Mouse (Mus musculus) cerebellum, postnatal 25 days (tissue): ENCODE results near the gene Tab3.

ENCODE experiments used
- DNase-seq, 2 experiments: peaks; one replicate each; pipeline ENCODE4 v3.0.0; 2021; ENCODE audit warnings: mixed read lengths in 2 of 2

Tab3 gene

GRCm38 (mm10) chrX:85573532-85574181, at the start of gene Tab3:
Gene Tab3, plus strand, starts transcription at chrX:85574022.
- peak; percentile 93 to 96 for DNase-seq

DNA sequence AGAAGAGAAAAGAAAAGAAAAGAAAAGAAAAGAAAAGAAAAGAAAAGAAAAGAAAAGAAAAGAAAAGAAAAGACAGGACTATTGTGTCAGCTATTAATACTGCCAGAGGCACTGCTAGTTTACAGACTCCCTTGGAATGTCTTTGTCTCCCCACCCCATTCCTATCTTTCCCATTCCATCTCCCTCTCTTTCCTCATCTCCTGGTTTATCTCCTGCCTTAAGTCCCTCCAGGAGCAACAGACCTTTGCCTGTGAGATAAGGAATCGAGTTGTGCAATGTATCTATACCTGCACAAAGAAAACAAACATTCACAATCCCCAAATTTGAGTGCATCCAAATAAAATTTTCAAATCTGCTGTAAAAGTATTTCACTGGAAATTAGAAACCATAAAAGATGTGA, 48.3 kb upstream of the Tab3 start:
- no peak for DNase-seq

DNA sequence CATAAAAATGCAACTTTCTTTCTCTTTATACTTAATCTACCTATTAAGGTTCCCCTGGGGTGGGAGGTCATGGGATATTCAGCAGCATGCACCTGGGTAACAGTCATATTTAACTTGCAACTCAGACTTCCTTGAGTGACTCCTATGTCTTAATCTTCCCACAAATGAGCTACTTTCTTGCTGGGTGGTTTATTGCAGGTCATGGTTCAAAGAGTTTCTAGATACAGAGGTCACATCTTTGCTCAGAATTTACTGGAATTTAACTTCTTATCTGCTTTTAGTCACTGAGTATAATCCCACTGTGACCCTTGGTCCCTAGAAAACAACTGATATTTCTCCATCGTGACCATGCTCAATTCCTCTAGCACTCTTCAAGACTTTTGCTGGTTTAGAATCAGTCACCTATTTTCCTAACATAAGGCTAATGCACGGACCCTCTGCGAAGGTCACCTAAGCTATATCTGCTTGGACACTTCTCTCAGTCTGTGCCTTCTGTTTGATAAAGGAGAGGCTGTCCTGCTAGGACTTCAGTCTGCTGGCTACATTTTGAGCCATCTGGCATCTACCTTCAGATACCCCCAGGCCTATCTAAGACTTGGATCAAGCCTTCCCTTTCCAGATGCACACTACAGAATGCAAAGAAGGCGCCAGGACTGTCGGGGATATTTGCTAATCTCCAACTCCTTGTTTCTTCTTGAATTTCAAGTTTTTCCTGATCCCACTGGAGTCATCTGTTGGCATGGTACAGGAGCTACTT, 47.4 kb upstream of the Tab3 start:
- DNase-seq, result no peak

DNA sequence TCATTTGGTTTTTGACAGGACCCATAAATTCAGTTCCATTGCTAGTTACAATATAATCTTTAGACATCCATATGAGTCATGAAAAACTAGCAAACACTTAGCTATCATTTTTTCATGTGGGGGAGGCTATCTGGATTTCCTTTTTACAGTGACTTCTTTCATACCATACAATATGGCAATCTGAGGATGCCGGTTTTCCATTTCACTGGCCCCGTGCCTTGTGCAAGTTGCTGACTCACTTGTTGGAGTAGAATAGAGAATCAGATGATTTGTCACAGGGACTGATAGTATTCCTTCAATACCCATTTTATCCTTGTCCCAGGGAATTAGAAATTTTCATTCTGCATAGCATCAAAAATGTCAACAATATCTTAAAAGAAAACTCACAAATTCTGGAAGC, 14.9 kb upstream of the Tab3 start:
- DNase-seq, result no peak

- no peak for DNase-seq
Measured at GRCm38 (mm10) chrX:85566256-85566655, 7.6 kb upstream of the Tab3 start.

DNA sequence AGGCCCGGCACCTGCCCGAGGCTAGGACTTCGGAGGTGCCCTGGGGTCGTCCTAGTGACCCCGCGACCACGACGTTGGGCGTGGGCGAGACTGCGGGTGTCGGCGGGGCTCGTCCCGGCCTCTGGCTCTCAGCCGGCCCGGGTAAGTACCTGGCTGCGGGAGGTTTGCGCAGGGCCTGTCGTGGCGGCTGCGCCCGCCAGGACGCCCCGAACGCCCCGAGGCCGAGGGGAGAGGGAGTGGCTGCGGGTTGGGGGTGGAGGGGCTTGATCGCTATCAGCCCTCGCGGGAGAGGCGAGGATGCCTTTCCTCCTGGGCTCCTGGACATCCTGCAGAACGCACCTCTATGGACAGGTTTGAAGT, 340 bp downstream of the Tab3 start:
- no peak for DNase-seq

- no peak for DNase-seq
Measured at GRCm38 (mm10) chrX:85576310-85576709, 2.5 kb downstream of the Tab3 start.

GRCm38 (mm10) chrX:85580768-85581167, 6.9 kb downstream of the Tab3 start:
- no peak for DNase-seq

- DNase-seq, result no peak
Measured at GRCm38 (mm10) chrX:85582517-85582916, 8.7 kb downstream of the Tab3 start.

DNA sequence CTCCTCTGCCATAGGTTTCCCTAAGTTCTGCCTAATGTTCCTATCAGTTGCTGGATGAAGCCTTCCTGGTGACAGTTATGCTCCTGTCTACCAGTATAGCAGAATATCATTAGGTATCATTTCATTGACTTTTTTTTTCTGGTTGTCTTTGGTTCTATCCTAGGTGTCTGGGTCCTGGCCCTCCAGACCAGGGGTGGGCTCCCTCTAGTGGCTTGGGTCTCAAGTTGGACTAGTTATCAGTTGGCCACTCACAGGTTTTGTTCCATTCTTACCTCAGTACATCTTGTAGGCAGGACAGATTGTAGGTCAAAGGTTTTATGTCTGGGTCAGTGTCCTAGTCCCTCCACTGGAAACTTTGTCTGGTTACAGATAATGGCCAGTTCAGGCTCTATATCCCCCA, 11.8 kb downstream of the Tab3 start:
- no peak for DNase-seq

DNA sequence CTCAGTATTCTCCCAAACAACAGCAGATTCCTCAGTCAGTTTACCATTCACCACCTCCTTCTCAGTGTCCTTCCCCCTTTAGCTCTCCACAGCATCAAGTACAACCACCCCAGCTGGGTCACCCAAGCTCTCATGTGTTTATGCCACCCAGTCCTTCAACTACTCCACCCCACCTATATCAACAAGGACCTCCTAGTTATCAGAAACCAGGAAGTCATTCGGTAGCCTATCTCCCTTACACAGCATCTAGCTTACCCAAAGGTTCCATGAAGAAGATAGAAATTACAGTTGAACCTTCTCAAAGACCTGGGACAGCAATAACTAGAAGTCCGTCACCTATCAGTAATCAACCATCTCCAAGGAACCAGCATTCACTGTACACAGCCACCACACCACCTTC, 40.9 kb downstream of the Tab3 start:
- no peak for DNase-seq

- DNase-seq, result peak; percentile 7 to 13
Measured at GRCm38 (mm10) chrX:85646204-85646777, 72.5 kb downstream of the Tab3 start.

DNA sequence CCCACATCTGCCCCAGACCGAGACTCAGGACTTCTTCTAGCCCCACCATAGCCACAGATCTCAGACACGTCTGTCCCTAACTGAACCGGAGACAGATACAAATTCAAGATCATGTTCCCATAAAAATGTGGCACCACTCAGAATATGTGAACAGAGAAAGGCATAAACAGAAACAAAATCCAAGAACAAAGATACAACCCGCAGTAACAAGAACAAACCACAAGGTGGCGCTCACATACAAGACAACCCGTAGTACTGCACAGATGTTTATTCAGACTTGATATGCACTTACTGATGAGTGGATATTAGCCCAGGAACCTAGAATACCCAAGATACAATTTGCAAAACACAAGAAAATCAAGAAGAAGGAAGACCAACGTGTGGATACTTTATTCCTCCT, 103.0 kb downstream of the Tab3 start:
- peak; percentile 17 to 43 for DNase-seq

- DNase-seq, result no peak
Measured at GRCm38 (mm10) chrX:85682125-85682524, 108.3 kb downstream of the Tab3 start.

GRCm38 (mm10) chrX:85683723-85684122, 109.9 kb downstream of the Tab3 start:
- DNase-seq, result no peak
